Mouse (Mus musculus) CH12.LX (cell line): Measurements from ENCODE around the gene Smim24. TPM values are rescaled to one million over a fixed set of nuclear protein-coding genes. Genes with fewer than 3 reads are reported as not detected.

Source experiments
- DNase-seq: peaks from one replicate; pipeline ENCODE4 v3.0.0-alpha.2; 2013; ENCODE audit errors: extremely low read depth
- H3K27ac ChIP-seq: 2 replicates; pipeline ENCODE4 v1.5.1; 2012; ENCODE audit warnings: low read depth, mild to moderate bottlenecking, control low read depth, moderate library complexity; ENCODE audit not compliant: insufficient read depth
- H3K27me3 ChIP-seq: replicated peaks from 2 replicates; pipeline ENCODE3; 2012; ENCODE audit warnings: inconsistent platforms
- H3K36me3 ChIP-seq, 2 experiments: replicated peaks in 1 of 2; 2 replicates each; pipeline versions ENCODE3 to v1.6.1; 2012; ENCODE audit warnings: inconsistent platforms in 1 of 2, low read length in 1 of 2, mild to moderate bottlenecking in 1 of 2, mixed read lengths in 1 of 2, moderate library complexity in 1 of 2; ENCODE audit not compliant: control insufficient read depth in 1 of 2, insufficient read depth in 1 of 2
- H3K4me1 ChIP-seq, 2 experiments: 2 replicates each; pipeline ENCODE4 v1.6.1; 2012; ENCODE audit warnings: inconsistent platforms in 1 of 2, moderate library complexity in 1 of 2; ENCODE audit not compliant: insufficient read depth in 2 of 2, control insufficient read depth in 1 of 2
- H3K4me2 ChIP-seq: 2 replicates; pipeline ENCODE4 v1.6.1; 2012; ENCODE audit warnings: low read depth, mild to moderate bottlenecking, control low read depth; ENCODE audit not compliant: poor library complexity, insufficient read depth, severe bottlenecking
- H3K4me3 ChIP-seq, 3 experiments: fragments of 150-350 bp in 1 of 3; sonication (generic) in 1 of 3; replicated peaks in 1 of 3; 2 replicates each; pipeline versions ENCODE3 to v1.5.1; 2011 to 2012; ENCODE audit warnings: low read depth in 2 of 3, low read length in 2 of 3, mild to moderate bottlenecking in 2 of 3, moderate library complexity in 2 of 3, control low read depth in 1 of 3, improper control_type of control experiment in 1 of 3, inconsistent platforms in 1 of 3, mixed read lengths in 1 of 3; ENCODE audit not compliant: poor library complexity in 1 of 3
- H3K79me2 ChIP-seq: replicated peaks from 2 replicates; pipeline ENCODE4 v1.6.1; 2012; ENCODE audit warnings: mild to moderate bottlenecking, moderate library complexity; ENCODE audit not compliant: control insufficient read depth, poor library complexity, insufficient read depth, severe bottlenecking; ENCODE audit errors: extremely low read depth
- H3K9ac ChIP-seq: 2 replicates; pipeline ENCODE4 v1.6.1; 2012; ENCODE audit warnings: low read depth, mild to moderate bottlenecking, control low read depth, moderate library complexity; ENCODE audit not compliant: insufficient read depth
- H3K9me3 ChIP-seq: replicated peaks from 2 replicates; pipeline ENCODE3; 2012; ENCODE audit warnings: low read length, inconsistent platforms, mixed read lengths
- BHLHE40 ChIP-seq: IDR thresholded peaks from 2 replicates; pipeline ENCODE4 v1.6.1; 2011; ENCODE audit warnings: mild to moderate bottlenecking, low read depth, low read length, improper control_type of control experiment
- CHD2 ChIP-seq: IDR thresholded peaks from 2 replicates; pipeline ENCODE4 v1.6.1; 2011; ENCODE audit warnings: low read length, improper control_type of control experiment
- CTCF ChIP-seq, 2 experiments: IDR thresholded peaks in 1 of 2; conservative IDR thresholded peaks in 1 of 2; 2 replicates each; pipeline ENCODE4 v1.5.1; 2011 to 2012; ENCODE audit warnings: low read depth in 2 of 2, low read length in 2 of 2, improper control_type of control experiment in 1 of 2, inconsistent platforms in 1 of 2, mild to moderate bottlenecking in 1 of 2, moderate library complexity in 1 of 2
- E2F4 ChIP-seq: IDR thresholded peaks from 2 replicates; pipeline ENCODE4 v1.6.1; 2011; ENCODE audit warnings: low read depth, low read length, improper control_type of control experiment; ENCODE audit not compliant: insufficient replicate concordance
- EP300 ChIP-seq: IDR thresholded peaks from 2 replicates; pipeline ENCODE4 v1.6.1; 2011; ENCODE audit warnings: low read length, improper control_type of control experiment
- ETS1 ChIP-seq: conservative IDR thresholded peaks from 2 replicates; pipeline ENCODE4 v1.6.1; 2012; ENCODE audit warnings: low read depth, mild to moderate bottlenecking, inconsistent platforms, low read length, improper control_type of control experiment, moderate library complexity
- IRF4 ChIP-seq: IDR thresholded peaks from 2 replicates; pipeline ENCODE4 v1.6.1; 2014; ENCODE audit warnings: low read depth, mild to moderate bottlenecking, inconsistent platforms, low read length, improper control_type of control experiment
- JUN ChIP-seq: IDR thresholded peaks from 2 replicates; pipeline ENCODE4 v1.6.1; 2011; ENCODE audit warnings: low read depth, mild to moderate bottlenecking, low read length, improper control_type of control experiment, moderate library complexity; ENCODE audit not compliant: insufficient read depth
- KAT2A ChIP-seq: IDR thresholded peaks from 2 replicates; pipeline ENCODE4 v1.6.1; 2012; ENCODE audit warnings: low read length, improper control_type of control experiment, inconsistent platforms; ENCODE audit not compliant: insufficient replicate concordance
- MAX ChIP-seq: IDR thresholded peaks from 2 replicates; pipeline ENCODE4 v1.6.1; 2011; ENCODE audit warnings: low read length, improper control_type of control experiment
- MXI1 ChIP-seq: IDR thresholded peaks from 2 replicates; pipeline ENCODE4 v1.6.1; 2011; ENCODE audit warnings: mild to moderate bottlenecking, low read depth, low read length, improper control_type of control experiment
- NRF1 ChIP-seq: IDR thresholded peaks from 2 replicates; pipeline ENCODE4 v1.6.1; 2014; ENCODE audit warnings: low read depth, mild to moderate bottlenecking, inconsistent platforms, low read length, improper control_type of control experiment, moderate library complexity
- POLR2AphosphoS2 ChIP-seq: IDR thresholded peaks from 2 replicates; pipeline ENCODE4 v1.6.1; 2011; ENCODE audit warnings: low read depth, low read length, improper control_type of control experiment
- TCF12 ChIP-seq: IDR thresholded peaks from 2 replicates; pipeline ENCODE4 v1.6.1; 2014; ENCODE audit warnings: low read depth, mild to moderate bottlenecking, inconsistent platforms, low read length, improper control_type of control experiment
- USF1 ChIP-seq: IDR thresholded peaks from 2 replicates; pipeline ENCODE4 v1.6.1; 2014; ENCODE audit warnings: low read depth, mild to moderate bottlenecking, inconsistent platforms, low read length, improper control_type of control experiment
- ZC3H11A ChIP-seq: IDR thresholded peaks from 2 replicates; pipeline ENCODE4 v1.6.1; 2012; ENCODE audit warnings: low read depth, mild to moderate bottlenecking, inconsistent platforms, low read length, improper control_type of control experiment
- dilution Hi-C: fragments of 300-500 bp; cut with MboI; formaldehyde crosslinking; loops from 2 replicates; pipeline ENCODE4 v1.14.3; 2020; ENCODE audit warnings: low sequenced_read_pairs; ENCODE audit not compliant: extremely low pct_unique_long_range_greater_than_20kb, extremely low pct_ligation_motif_present
- in situ Hi-C: fragments of 300-500 bp; cut with MboI; formaldehyde crosslinking; loops from 3 replicates; pipeline ENCODE4 v1.14.3; 2019; ENCODE audit warnings: low sequenced_read_pairs, low pct_ligation_motif_present, low pct_unique_long_range_greater_than_20kb, mixed read lengths
- polyA plus RNA-seq: library from polyadenylated mRNA; unstranded; fragments of >175 nt; gene quantifications from 2 replicates; pipeline ENCODE4 v1.2.1, GENCODE M21; 2012; ENCODE audit warnings: low read depth; ENCODE audit not compliant: insufficient read length
- total RNA-seq, 2 experiments: library from RNA; depleted of rRNA; stranded (reverse); fragments of 300-350 nt in 1 of 2; fragments of >200 nt in 1 of 2; gene quantifications; 2 replicates each; pipeline ENCODE4 v1.2.3; 2012 to 2014

The Smim24 gene
- total and polyA plus RNA-seq, 3 experiments: 0.13 to 0.64 TPM; not detected in 1

GRCm38 (mm10) chr10:81411471-81412400 is 18.9 kb downstream of the Smim24 start:
- Histone ChIP-seq H3K4me1 (peaks cover 66 to 89% of the 10 kb centered on the region in 2 experiments), H3K27ac (peak overlapping the region; percentile 61), H3K9me3 (no peaks in the 10 kb centered on the region), H3K4me2 (no peak overlapping the region; the same call in 1 of the 2 replicates), H3K9ac (no peak overlapping the region), H3K4me3 (peak overlapping the region in 1 of 3 experiments; percentile 6), H3K79me2 (0 out of 2 replicates have a peak, but pooled peaks cover 5% of the 10 kb centered on the region), H3K27me3 (no peaks in the 10 kb centered on the region), H3K36me3 (peaks cover 25 to 52% of the 10 kb centered on the region in 2 experiments)
- dilution Hi-C loops: no loop called here
- in situ Hi-C loops: no loop called here
- no peak for DNase-seq
- TF ChIP-seq MXI1 (peak; percentile 43; the same call in 1 of the 2 replicates), CTCF (conservative IDR thresholded peaks at IDR 0.05 in 1 of 2, IDR thresholded peaks at IDR 0.05 in 1 of 2; ENCODE audit: low read depth in 2 of 2, low read length in 2 of 2) (no peak), EP300 (no peak), KAT2A (no peak), BHLHE40 (peak; percentile 57), ETS1 (peak; percentile 62; the same call in 1 of the 2 replicates), USF1 (peak; percentile 37; the same call in 1 of the 2 replicates), MAX (no peak), CHD2 (no peak), TCF12 (peak; percentile 66), NRF1 (peak; percentile 73), POLR2AphosphoS2 (no peak), ZC3H11A (peak; percentile 77), JUN (no peak), IRF4 (0 out of 2 replicates have a peak, but pooled peaks have one; percentile 38)

- TF ChIP-seq E2F4 (no peak), POLR2AphosphoS2 (no peak)
- Histone ChIP-seq H3K4me1 (peaks cover 62 to 80% of the 10 kb centered on the region in 2 experiments), H3K9me3 (no peaks in the 10 kb centered on the region), H3K27ac (peak overlapping the region; percentile 25; the same call in 1 of the 2 replicates), H3K27me3 (no peaks in the 10 kb centered on the region), H3K36me3 (peaks cover 22 to 51% of the 10 kb centered on the region in 2 experiments), H3K9ac (no peak overlapping the region), H3K79me2 (0 out of 2 replicates have a peak, but pooled peaks cover 5% of the 10 kb centered on the region), H3K4me2 (no peak overlapping the region), H3K4me3 (peak overlapping the region in 1 of 3 experiments; percentile 6)
- no peak for DNase-seq
- dilution Hi-C loops: no loop called here
- in situ Hi-C loops: no loop called here
Observed at GRCm38 (mm10) chr10:81412586-81413309, 19.9 kb downstream of the Smim24 start.
